Mouse (Mus musculus) activated CD4-positive, CD25-positive, alpha-beta regulatory T cell, adult 4 months (primary cell): ENCODE data around the gene Fam178b. TPM values are rescaled to one million over a fixed set of nuclear protein-coding genes. Genes with fewer than 3 reads are reported as not detected.

Experiments
- ATAC-seq: one replicate; pipeline ENCODE4 v1.8.0; 2017
- polyA plus RNA-seq, 2 experiments: library from polyadenylated mRNA; unstranded; fragments of 100-300 nt; shearing (Covaris generic); gene quantifications; one replicate each; pipeline ENCODE4 v1.2.1; 2017

Fam178b gene
- polyA plus RNA-seq, 2 experiments from 2014 or later = not detected

GRCm38 (mm10) chr1:36512966-36513280, 170.1 kb downstream of the Fam178b start:
- no peak for ATAC-seq

Other genes with a start within 250 kb of the Fam178b start
- 10 to 100 TPM in 1 of 2 experiments, 1 to 10 TPM in 1; 9.1 to 13.3 TPM for gene Lman2l, start 237.9 kb downstream of the Fam178b start, polyA plus RNA-seq
- 10 to 100 TPM in 1 of 2 experiments, 1 to 10 TPM in 1; 9.0 to 10.4 TPM for gene Cnnm4, start 211.6 kb downstream of the Fam178b start, polyA plus RNA-seq
- 1 to 10 TPM; 4.0 to 5.5 TPM for gene Cnnm3, start 171.3 kb downstream of the Fam178b start, polyA plus RNA-seq
- 10 to 100 TPM; 28.7 to 52.4 TPM for gene Ankrd23, start 146.3 kb downstream of the Fam178b start, polyA plus RNA-seq
- under 1 TPM in 1 of 2 experiments, not detected in 1; 0.73 TPM for gene Gm42417, start 143.8 kb downstream of the Fam178b start, polyA plus RNA-seq
- gene Ankrd39, start 135.7 kb downstream of the Fam178b start, polyA plus RNA-seq = 10 to 100 TPM; 21.5 to 21.6 TPM
- under 1 TPM in 1 of 2 experiments, not detected in 1; 0.13 TPM for gene Sema4c, start 124.8 kb downstream of the Fam178b start, polyA plus RNA-seq
- 100 to 1,000 TPM; 325 to 418 TPM for gene Cox5b, start 8.3 kb upstream of the Fam178b start, polyA plus RNA-seq
- not detected for gene 4933424G06Rik, start 27.0 kb upstream of the Fam178b start, polyA plus RNA-seq
- 10 to 100 TPM; 41.9 to 51.7 TPM for gene Actr1b, start 31.2 kb upstream of the Fam178b start, polyA plus RNA-seq
- 100 to 1,000 TPM; 171 to 269 TPM for gene Zap70, start 78.6 kb upstream of the Fam178b start, polyA plus RNA-seq